Mouse (Mus musculus) testis, postnatal 10 days (tissue): ENCODE measurements around the gene Mnd1.

Experiments used
- DNase-seq: peaks from one replicate; pipeline ENCODE4 v3.0.0; 2021; ENCODE audit warnings: low spot score

The Mnd1 gene

GRCm38 (mm10) chr3:84155558-84156006 lies at the start of gene Mnd1:
Mnd1 (minus strand) TSS chr3:84155786.
- peak; percentile 99 for DNase-seq

- no peak for DNase-seq
Measured at GRCm38 (mm10) chr3:84204640-84205039, 49.1 kb upstream of the Mnd1 start.

DNA sequence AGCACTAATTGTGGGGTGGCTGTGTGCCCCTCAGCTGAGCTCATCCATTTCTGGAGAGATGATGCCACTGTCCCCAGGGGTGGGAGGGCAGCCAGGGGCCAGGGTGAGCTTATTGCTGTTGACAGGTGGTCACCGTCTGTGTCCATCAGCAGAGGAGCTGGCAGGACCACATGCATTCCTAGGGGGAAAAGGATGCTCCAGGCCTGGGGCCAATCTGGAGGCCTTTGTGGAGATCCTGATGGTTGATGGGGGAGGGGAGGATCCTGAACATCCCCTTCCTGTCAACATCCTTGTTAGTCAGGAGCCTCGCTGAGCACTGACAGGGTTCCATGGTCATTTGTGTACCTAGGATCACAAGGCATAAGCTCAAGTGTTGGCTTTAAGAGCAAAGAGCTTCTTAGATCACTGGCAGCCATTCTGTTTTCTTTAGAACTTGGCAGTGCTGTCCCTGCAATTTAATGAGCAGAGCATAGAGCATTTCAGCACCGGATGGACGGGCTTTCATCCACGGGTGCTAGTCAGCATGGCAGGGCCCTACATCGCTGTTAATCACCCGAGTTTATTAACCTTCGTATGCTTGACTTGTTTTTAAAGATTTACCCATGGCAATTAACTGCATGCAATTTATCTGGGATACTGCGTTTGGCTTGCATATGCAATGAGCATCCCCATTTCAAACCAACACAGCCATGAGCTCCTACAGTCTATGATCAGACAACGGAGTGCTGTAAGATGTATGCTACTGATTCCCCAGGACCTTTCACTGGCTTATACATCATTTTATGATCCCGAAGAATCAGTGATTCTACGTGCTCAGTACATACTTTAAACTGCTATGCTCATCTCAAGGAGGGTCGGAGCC lies 45.2 kb upstream of the Mnd1 start:
- DNase-seq: peak; percentile 37

GRCm38 (mm10) chr3:84199516-84199915 lies 43.9 kb upstream of the Mnd1 start:
- peak; percentile 22 for DNase-seq

GRCm38 (mm10) chr3:84198229-84198628 lies 42.6 kb upstream of the Mnd1 start:
- DNase-seq: no peak

DNA sequence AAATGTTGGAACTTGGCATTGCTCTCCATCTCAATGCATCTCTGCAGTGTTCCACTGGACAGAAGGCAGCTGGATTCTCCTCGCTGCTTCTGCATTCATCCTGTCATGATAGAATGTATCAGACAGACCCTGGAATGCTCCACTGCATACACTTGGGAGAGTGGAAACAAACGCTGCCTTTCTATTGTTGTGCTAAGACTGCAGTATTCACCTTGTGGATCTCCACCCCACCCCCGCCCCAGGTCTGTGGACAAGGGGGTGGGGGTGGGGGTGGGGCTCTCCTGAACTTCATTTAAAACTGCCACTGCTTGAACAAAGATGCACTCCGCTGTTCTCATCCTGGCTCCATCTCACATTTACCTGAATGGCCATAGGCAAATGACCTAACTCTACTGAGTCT lies 38.3 kb upstream of the Mnd1 start:
- DNase-seq: peak; percentile 23

- no peak for DNase-seq
Measured at GRCm38 (mm10) chr3:84191141-84191881, 35.7 kb upstream of the Mnd1 start.

DNA sequence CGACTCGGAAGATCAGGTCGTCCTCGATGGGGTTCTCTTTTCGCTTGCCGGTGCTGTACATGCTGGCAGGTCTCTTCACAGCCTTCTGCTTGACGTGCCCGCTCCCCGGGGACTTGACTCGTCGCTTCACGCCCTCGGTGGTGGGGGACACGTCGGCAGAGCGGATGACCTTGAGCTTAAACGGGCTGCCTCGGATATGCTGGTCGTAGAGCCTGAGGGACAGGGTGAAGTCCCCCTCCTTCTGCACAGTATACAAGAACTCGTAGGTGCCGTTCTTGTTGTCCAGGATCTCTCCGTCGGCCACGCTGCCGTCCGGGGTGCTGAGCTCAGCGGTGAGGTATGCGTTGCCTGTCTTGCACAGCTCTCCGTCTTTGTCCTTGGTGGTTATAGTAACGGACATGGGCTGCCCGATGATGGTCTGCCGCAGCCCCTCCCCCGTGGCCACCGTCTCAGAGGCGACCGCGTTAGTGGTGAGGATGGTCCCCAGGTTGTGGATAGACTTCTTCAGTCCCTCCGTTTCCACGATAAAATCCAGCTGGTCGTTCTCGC lies 35.0 kb upstream of the Mnd1 start:
- DNase-seq: peak; percentile 53

DNA sequence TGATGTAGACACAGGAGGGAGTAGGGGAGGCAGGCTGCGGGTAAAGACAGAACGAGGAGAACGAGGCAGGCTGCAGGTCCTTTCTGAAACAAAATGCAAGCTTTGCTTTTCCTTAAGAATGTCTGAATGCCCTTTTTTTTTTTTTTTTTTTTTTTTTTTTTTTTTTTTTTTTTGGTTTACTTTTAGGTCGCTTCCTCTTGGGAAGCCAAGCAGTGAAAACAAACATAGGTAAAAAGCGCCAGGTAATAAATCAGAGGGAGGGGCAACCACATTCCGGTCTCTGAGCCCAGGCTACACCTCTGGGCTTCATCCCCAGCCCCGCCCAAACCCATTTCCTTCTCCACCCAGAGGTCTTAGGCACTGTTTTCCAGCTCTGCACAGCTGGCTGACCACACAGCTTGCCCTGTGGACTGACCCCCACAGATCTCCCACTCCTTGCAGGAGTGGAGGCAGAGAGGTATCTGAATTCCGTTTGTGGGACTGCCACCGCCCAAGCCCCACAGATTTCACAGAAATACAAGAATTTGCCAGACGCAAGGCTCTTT lies 34.1 kb upstream of the Mnd1 start:
- DNase-seq: no peak

- DNase-seq: no peak
Measured at GRCm38 (mm10) chr3:84181717-84182116, 26.1 kb upstream of the Mnd1 start.

DNA sequence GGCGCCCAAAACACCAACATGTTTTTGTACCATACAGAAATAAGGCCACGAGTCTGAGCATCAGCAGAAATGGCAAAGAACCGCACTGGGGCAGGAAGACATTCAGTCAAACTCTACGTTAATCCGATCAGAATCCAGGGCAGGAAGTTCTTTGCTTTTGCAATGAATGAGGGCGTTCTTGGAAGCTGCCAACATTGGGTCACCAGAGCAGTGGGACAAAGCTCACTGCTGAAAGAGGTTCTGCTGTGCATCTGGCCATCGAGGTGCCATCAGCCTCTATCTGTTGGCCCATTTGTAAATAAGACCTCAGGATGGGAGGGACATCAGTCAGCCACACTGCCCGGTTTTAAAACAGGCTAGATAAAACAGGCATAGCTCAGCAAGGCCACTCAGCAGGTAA lies 25.5 kb upstream of the Mnd1 start:
- DNase-seq: no peak

- no peak for DNase-seq
Measured at GRCm38 (mm10) chr3:84180304-84180703, 24.7 kb upstream of the Mnd1 start.

GRCm38 (mm10) chr3:84177834-84178233 lies 22.2 kb upstream of the Mnd1 start:
- DNase-seq: no peak

DNA sequence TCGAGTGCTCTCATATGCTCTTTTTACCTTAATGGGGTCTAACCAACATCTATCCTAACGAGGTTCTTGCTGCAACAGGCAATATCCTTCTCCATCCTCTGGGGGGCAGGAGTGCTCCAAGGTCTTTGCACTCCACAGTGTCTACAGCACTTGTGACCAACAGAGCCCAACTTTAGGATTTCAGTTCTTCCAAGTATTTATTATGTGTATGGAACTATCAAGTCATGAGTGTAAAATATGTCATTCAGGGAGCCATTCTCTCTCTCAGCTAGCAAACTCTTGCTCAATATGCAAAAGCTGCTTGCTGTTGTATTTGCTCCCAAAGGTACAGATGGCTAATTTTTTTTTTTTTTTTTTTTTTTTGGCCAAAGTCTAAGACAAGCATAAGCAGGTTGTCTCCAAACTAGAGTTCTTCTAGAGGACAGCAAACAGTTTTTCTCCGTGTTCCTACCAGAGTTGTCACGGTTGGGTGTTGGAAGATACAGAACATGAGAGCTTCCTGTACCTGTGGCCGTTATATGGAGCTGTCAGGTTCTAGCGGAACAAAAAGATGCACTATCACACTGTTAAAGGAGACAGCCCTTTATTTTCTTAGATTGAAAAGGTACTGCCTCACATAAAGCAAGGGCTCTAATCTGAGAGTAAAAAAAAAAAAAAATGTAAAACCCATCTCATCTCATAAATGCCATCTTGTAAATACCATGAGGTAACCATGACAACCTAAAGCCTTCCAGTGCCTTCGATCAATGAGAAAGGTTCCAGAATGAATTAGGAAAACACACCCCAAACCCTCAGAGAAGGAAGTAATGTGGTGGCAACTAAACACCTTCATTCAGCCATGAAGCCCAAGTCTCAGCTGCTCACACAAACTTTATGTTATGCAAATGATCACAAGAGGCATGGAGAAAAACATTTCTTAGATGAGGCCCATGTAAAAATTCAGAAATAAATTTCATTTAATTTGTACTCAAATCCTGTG lies 20.0 kb upstream of the Mnd1 start:
- DNase-seq: peak; percentile 84

DNA sequence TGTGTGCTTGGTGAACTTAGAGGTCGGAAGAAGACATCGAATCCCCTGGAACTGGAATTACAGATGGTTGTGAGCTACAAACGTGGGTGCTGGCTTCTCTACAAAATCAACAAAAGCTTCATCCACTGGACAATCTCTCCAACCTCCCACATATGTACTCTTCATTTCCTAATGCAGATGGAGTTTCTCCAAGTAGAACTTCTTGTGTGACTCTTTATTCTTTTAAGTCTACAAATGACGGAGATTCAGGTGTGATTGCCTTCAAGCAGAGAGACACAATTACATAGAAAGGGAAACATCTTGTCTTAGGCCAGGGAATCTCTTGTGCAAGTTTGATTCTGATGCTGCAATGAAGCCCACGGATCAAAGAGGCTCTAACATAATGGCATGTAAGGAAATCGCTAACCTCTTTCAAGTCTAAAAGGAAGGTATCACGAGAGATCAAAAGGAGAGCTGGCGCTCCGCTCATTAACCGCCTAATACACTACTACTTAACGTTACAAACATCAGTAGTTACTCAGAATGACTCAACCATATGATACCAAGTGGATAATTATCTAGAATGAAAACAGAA lies 18.1 kb upstream of the Mnd1 start, which contains the start of gene Gm6525:
TSS of gene Gm6525 (plus strand) at position 524 of the 574 bp plus-strand sequence.
- DNase-seq: no peak

- peak; percentile 48 for DNase-seq
Measured at GRCm38 (mm10) chr3:84172406-84172805, 16.8 kb upstream of the Mnd1 start.

DNA sequence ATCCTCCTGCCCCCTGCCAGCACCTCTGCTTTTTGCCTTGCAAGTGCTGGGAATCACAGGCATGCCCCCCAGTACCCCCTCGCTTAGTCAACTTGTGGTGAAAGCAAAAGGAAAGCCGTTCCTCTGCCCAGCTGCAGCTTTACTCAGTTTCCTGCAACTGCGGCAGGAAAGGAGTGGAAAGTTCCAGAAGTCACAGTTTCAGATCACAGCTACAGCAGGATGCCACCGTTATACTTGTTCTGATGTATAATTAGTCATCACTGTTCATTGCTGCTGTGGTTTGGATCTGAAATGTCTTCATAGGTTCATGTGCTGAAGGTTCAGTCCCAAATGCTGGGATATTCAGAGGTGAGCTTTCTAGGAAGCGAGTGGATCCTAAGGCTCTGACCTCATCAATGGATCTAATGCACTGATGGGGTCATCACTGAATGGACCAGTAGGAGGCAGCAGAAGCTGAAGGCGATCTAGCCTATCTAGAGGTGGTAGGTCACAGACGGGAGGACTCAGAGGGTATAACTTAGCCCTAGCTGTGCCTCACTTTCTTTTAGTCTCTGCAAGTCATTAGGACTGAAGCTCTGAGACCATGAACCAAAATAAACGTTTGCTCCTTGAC lies 13.9 kb upstream of the Mnd1 start:
- DNase-seq: peak; percentile 27

DNA sequence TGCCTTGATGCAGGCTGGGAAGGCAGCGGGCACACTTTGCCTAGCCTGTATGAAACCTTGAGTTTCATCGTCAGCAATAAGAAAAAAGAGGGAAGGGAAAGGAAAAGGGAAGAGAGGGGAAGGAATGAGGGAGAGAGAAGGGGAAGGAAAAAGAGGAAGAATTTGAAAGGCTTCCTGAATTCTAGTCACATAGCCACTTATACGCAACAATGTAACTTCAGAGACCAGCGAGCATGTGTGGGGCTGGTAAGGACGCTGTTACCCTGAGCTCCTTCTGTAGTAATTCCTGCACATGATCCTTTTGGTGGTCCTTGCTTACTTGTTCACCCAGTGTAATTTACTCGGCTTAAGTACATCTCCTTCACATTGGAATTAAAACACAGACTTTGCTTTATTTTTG lies 13.4 kb upstream of the Mnd1 start:
- DNase-seq: peak; percentile 17

- no peak for DNase-seq
Measured at GRCm38 (mm10) chr3:84166073-84166472, 10.5 kb upstream of the Mnd1 start.

- DNase-seq: peak; percentile 19
Measured at GRCm38 (mm10) chr3:84165391-84165790, 9.8 kb upstream of the Mnd1 start.
